Mouse (Mus musculus): ENCODE measurements around the gene Ms4a2.

- TF ChIP-seq POLR2A (IDR thresholded peaks at IDR 0.05; ENCODE audit: low read depth, low read length) = no peak
- TF ChIP-seq KAT2A (IDR thresholded peaks at IDR 0.05; ENCODE audit: insufficient replicate concordance, low read length) = no peak
- TF ChIP-seq MAFK (IDR thresholded peaks at IDR 0.05; ENCODE audit: insufficient replicate concordance, low read length) = no peak
- TF ChIP-seq ZKSCAN1 (IDR thresholded peaks at IDR 0.05; ENCODE audit: borderline replicate concordance, low read depth, low read length) = no peak
- no peak for TF ChIP-seq SIN3A (IDR thresholded peaks at IDR 0.05; ENCODE audit: low read length)
- TF ChIP-seq CHD2 (IDR thresholded peaks at IDR 0.05; ENCODE audit: low read length) = no peak
- no peak for TF ChIP-seq SMC3 (IDR thresholded peaks at IDR 0.05; ENCODE audit: low read depth, low read length)
- no peak for TF ChIP-seq MYC (IDR thresholded peaks at IDR 0.05; ENCODE audit: low read depth, low read length)
- no peak for TF ChIP-seq NRF1 (IDR thresholded peaks at IDR 0.05; ENCODE audit: low read depth, low read length)
Observed at GRCm38 (mm10) chr19:11635572-11635971, 12.1 kb upstream of the Ms4a2 start.

Measured in CH12.LX (cell line).